Mouse (Mus musculus): ENCODE results near the gene Kdm4b.

- TF ChIP-seq POLR2A (IDR thresholded peaks at IDR 0.05; ENCODE audit: low read depth, low read length) (no peak), CTCF (IDR thresholded peaks at IDR 0.05; ENCODE audit: extremely low read depth, insufficient read depth, insufficient read length, insufficient replicate concordance) (no peak)
These were observed 121.9 kb downstream of the Kdm4b start for GRCm38 (mm10) chr17:56447716-56448115.

Data from spleen, adult 2 months (tissue).